Mouse (Mus musculus): Measurements from ENCODE around the gene Gm45062.

DNA sequence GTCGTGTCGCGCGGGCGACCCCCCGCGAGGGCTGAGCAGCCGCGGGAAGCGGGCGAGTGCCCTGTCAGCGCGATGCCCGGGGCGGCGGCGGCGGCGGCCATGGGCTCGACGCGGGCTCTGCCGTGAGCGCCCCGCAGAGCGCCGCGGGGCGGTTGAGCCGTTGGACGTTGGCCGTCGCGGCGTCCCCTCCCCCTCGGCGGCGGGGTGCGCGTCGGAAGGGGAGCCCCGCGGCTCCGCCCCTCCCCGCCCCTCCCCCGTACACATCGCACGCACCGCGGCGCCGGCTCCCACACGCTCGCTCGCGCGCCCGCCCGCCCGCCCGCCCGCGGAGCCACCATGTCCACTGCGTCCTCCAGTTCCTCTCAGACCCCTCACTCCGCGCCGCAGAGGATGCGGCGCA is 250.3 kb downstream of the Gm45062 start, which contains the start of gene Glcci1:
- TF ChIP-seq CTCF (IDR thresholded peaks at IDR 0.05; ENCODE audit: low read depth) (no peak), EP300 (IDR thresholded peaks at IDR 0.05; ENCODE audit: low read depth) (no peak)
